Mouse (Mus musculus) intestine, embryonic 14.5 days (tissue): ENCODE measurements at regions not wholly inside any gene's neighbourhood (a gene's known extent, or its start where the extent isn't known, plus 50 kb on each side); places are given as distances from the start of the nearest gene placed in this dataset.

Source experiments
- ATAC-seq: fragments of 200-750 bp; cut with Nextera tagmentation; replicated peaks from 2 replicates; pipeline ENCODE4 v1.8.0; 2017; ENCODE audit warnings: low read depth, moderate number of reproducible peaks, moderate TSS enrichment, moderate library complexity; ENCODE audit not compliant: low FRiP score, low TSS enrichment
- DNase-seq: peaks from one replicate; pipeline ENCODE4 v3.0.0-alpha.2; 2018; ENCODE audit warnings: low spot score
- H3K27ac ChIP-seq: fragments of 300-500 bp; sonication (generic); 2 replicates; pipeline ENCODE4 v1.5.1; 2014; ENCODE audit warnings: low read depth, mild to moderate bottlenecking, control low read depth
- H3K27me3 ChIP-seq: fragments of 300-500 bp; sonication (generic); replicated peaks from 2 replicates; pipeline ENCODE4 v1.6.1; 2014; ENCODE audit warnings: low read length, control low read depth; ENCODE audit not compliant: control insufficient read depth, insufficient read depth
- H3K36me3 ChIP-seq: fragments of 300-500 bp; sonication (generic); 2 replicates; pipeline ENCODE4 v1.6.1; 2014; ENCODE audit warnings: low read length, control low read depth; ENCODE audit not compliant: control insufficient read depth, insufficient read depth
- H3K4me1 ChIP-seq: fragments of 300-500 bp; sonication (generic); replicated peaks from 2 replicates; pipeline ENCODE4 v1.6.1; 2014; ENCODE audit warnings: low read length, control low read depth, mixed read lengths; ENCODE audit not compliant: control insufficient read depth, insufficient read depth
- H3K4me2 ChIP-seq: fragments of 300-500 bp; sonication (generic); 2 replicates; pipeline ENCODE4 v1.6.1; 2014; ENCODE audit warnings: low read length
- H3K4me3 ChIP-seq: fragments of 300-500 bp; sonication (generic); 2 replicates; pipeline ENCODE4 v1.5.1; 2014; ENCODE audit warnings: low read depth, low read length, control low read depth, mixed read lengths
- H3K9ac ChIP-seq: fragments of 300-500 bp; sonication (generic); 2 replicates; pipeline ENCODE4 v1.6.1; 2014; ENCODE audit warnings: mild to moderate bottlenecking, low read length
- H3K9me3 ChIP-seq: fragments of 300-500 bp; sonication (generic); 2 replicates; pipeline ENCODE4 v1.6.1; 2016; ENCODE audit warnings: low read length, control low read depth; ENCODE audit not compliant: control insufficient read depth
- WGBS: fragments of 180-500 bp; shearing (Covaris S2); extraction: QIAGEN DNeasy Blood & Tissue Kit; methylation state at CpG from one replicate; pipeline ENCODE4 v1.1.7; 2014; 5-methylcytosine and 5-hydroxymethylcytosine counted together

- 44% methylated on average over 3 of the region's 3 CpGs for WGBS
- no peaks in the 10 kb centered on the region for H3K4me1 ChIP-seq
- no peak overlapping the region for H3K27ac ChIP-seq
- H3K9me3 ChIP-seq = no peaks in the 10 kb centered on the region
- H3K27me3 ChIP-seq = no peaks in the 10 kb centered on the region
- no peak for ATAC-seq
- H3K4me2 ChIP-seq = no peak overlapping the region
- no peak overlapping the region for H3K4me3 ChIP-seq
- DNase-seq = no peak
- no peak overlapping the region for H3K9ac ChIP-seq
- H3K36me3 ChIP-seq = no peaks in the 10 kb centered on the region
These were observed 117.7 kb downstream of the Klf5 start for GRCm38 (mm10) chr14:99416169-99416568.

GRCm38 (mm10) chr14:99418970-99419369, 120.5 kb downstream of the Klf5 start:
- Histone ChIP-seq H3K4me3 (no peak overlapping the region), H3K9ac (no peak overlapping the region), H3K27me3 (no peaks in the 10 kb centered on the region), H3K4me2 (no peak overlapping the region), H3K4me1 (no peaks in the 10 kb centered on the region), H3K27ac (no peak overlapping the region), H3K36me3 (no peaks in the 10 kb centered on the region), H3K9me3 (no peaks in the 10 kb centered on the region)
- ATAC-seq (no peak), DNase-seq (no peak)
- 93% methylated on average over 5 of the region's 5 CpGs for WGBS

GRCm38 (mm10) chr14:99423334-99423733, 124.8 kb downstream of the Klf5 start:
- Histone ChIP-seq H3K4me3 (no peak overlapping the region), H3K4me1 (no peaks in the 10 kb centered on the region), H3K9me3 (no peaks in the 10 kb centered on the region), H3K27me3 (no peaks in the 10 kb centered on the region), H3K9ac (no peak overlapping the region), H3K4me2 (no peak overlapping the region), H3K27ac (no peak overlapping the region), H3K36me3 (no peaks in the 10 kb centered on the region)
- ATAC-seq (no peak), DNase-seq (no peak)
- WGBS = 71% methylated on average over 7 of the region's 7 CpGs

- no peaks in the 10 kb centered on the region for H3K9me3 ChIP-seq
- no peak overlapping the region for H3K27ac ChIP-seq
- no peaks in the 10 kb centered on the region for H3K36me3 ChIP-seq
- WGBS = 97% methylated on average over 3 of the region's 3 CpGs
- no peak overlapping the region for H3K4me2 ChIP-seq
- H3K4me3 ChIP-seq = no peak overlapping the region
- no peak overlapping the region for H3K9ac ChIP-seq
- DNase-seq (no peak), ATAC-seq (no peak)
- H3K27me3 ChIP-seq = no peaks in the 10 kb centered on the region
- H3K4me1 ChIP-seq = no peaks in the 10 kb centered on the region
These were observed 128.6 kb downstream of the Klf5 start for GRCm38 (mm10) chr14:99427049-99427448.

- Histone ChIP-seq H3K27me3 (no peaks in the 10 kb centered on the region), H3K4me1 (no peaks in the 10 kb centered on the region), H3K36me3 (no peaks in the 10 kb centered on the region), H3K9me3 (no peaks in the 10 kb centered on the region), H3K9ac (no peak overlapping the region), H3K4me2 (no peak overlapping the region), H3K27ac (no peak overlapping the region), H3K4me3 (no peak overlapping the region)
- WGBS = 87% methylated on average over 4 of the region's 4 CpGs
- DNase-seq (no peak), ATAC-seq (no peak)
These were observed 131.8 kb downstream of the Klf5 start for GRCm38 (mm10) chr14:99430323-99430722.

GRCm38 (mm10) chr14:99431697-99432096, 133.2 kb downstream of the Klf5 start:
- WGBS = 89% methylated on average over 7 of the region's 7 CpGs
- H3K4me3 ChIP-seq = no peak overlapping the region
- H3K27ac ChIP-seq = no peak overlapping the region
- no peak for ATAC-seq
- H3K9me3 ChIP-seq = no peaks in the 10 kb centered on the region
- no peaks in the 10 kb centered on the region for H3K36me3 ChIP-seq
- H3K4me1 ChIP-seq = no peaks in the 10 kb centered on the region
- H3K27me3 ChIP-seq = no peaks in the 10 kb centered on the region
- no peak for DNase-seq
- no peak overlapping the region for H3K4me2 ChIP-seq
- no peak overlapping the region for H3K9ac ChIP-seq

- Histone ChIP-seq H3K4me1 (no peaks in the 10 kb centered on the region), H3K36me3 (no peaks in the 10 kb centered on the region), H3K9ac (no peak overlapping the region), H3K27ac (no peak overlapping the region), H3K4me2 (no peak overlapping the region), H3K9me3 (no peaks in the 10 kb centered on the region), H3K4me3 (no peak overlapping the region), H3K27me3 (no peaks in the 10 kb centered on the region)
- DNase-seq (no peak), ATAC-seq (no peak)
- 81% methylated on average over 1 of the region's 1 CpGs for WGBS
These were observed 136.2 kb downstream of the Klf5 start for GRCm38 (mm10) chr14:99434645-99435044.

- Histone ChIP-seq H3K27ac (no peak overlapping the region), H3K9me3 (no peaks in the 10 kb centered on the region), H3K4me3 (no peak overlapping the region), H3K4me2 (no peak overlapping the region), H3K4me1 (no peaks in the 10 kb centered on the region), H3K36me3 (no peaks in the 10 kb centered on the region), H3K27me3 (no peaks in the 10 kb centered on the region), H3K9ac (no peak overlapping the region)
- DNase-seq = peak; percentile 52
- no peak for ATAC-seq
- 66% methylated on average over 3 of the region's 3 CpGs for WGBS
These were observed 137.0 kb downstream of the Klf5 start for GRCm38 (mm10) chr14:99435512-99435911.

- Histone ChIP-seq H3K27me3 (no peaks in the 10 kb centered on the region), H3K9ac (no peak overlapping the region), H3K9me3 (no peaks in the 10 kb centered on the region), H3K4me2 (no peak overlapping the region), H3K4me3 (no peak overlapping the region), H3K4me1 (no peaks in the 10 kb centered on the region), H3K27ac (no peak overlapping the region), H3K36me3 (no peaks in the 10 kb centered on the region)
- 60% methylated on average over 1 of the region's 1 CpGs for WGBS
- ATAC-seq = no peak
- DNase-seq = no peak
These were observed 137.6 kb downstream of the Klf5 start for GRCm38 (mm10) chr14:99436051-99436450.
